Mouse (Mus musculus) hindbrain, embryonic 16.5 days (tissue): ENCODE measurements around the gene Ankk1. TPM values are rescaled to one million over a fixed set of nuclear protein-coding genes. Genes with fewer than 3 reads are reported as not detected.

Experiments used
- ATAC-seq: fragments of 200-750 bp; cut with Nextera tagmentation; 2 replicates; pipeline ENCODE4 v1.8.0; 2017; ENCODE audit warnings: moderate TSS enrichment, moderate library complexity
- H3K27ac ChIP-seq: fragments of 300-500 bp; sonication (generic); 2 replicates; pipeline ENCODE4 v1.5.1; 2014; ENCODE audit warnings: low read depth, mild to moderate bottlenecking, control low read depth, low read length, moderate library complexity
- H3K27me3 ChIP-seq: fragments of 300-500 bp; sonication (generic); replicated peaks from 2 replicates; pipeline ENCODE4 v1.6.1; 2014; ENCODE audit warnings: low read length; ENCODE audit not compliant: control insufficient read depth, insufficient read depth
- H3K36me3 ChIP-seq: fragments of 300-500 bp; sonication (generic); 2 replicates; pipeline ENCODE4 v1.6.1; 2014; ENCODE audit warnings: mild to moderate bottlenecking, low read length, moderate library complexity, mixed read lengths; ENCODE audit not compliant: control insufficient read depth, insufficient read depth
- H3K4me1 ChIP-seq: fragments of 300-500 bp; sonication (generic); 2 replicates; pipeline ENCODE4 v1.6.1; 2014; ENCODE audit warnings: low read depth, low read length; ENCODE audit not compliant: control insufficient read depth, insufficient read depth
- H3K4me2 ChIP-seq: fragments of 300-500 bp; sonication (generic); 2 replicates; pipeline ENCODE4 v1.6.1; 2014; ENCODE audit warnings: mild to moderate bottlenecking, low read length, control low read depth, moderate library complexity
- H3K4me3 ChIP-seq: fragments of 300-500 bp; sonication (generic); 2 replicates; pipeline ENCODE4 v1.5.1; 2014; ENCODE audit warnings: mild to moderate bottlenecking, low read length, control low read depth, moderate library complexity
- H3K9ac ChIP-seq: fragments of 300-500 bp; sonication (generic); 2 replicates; pipeline ENCODE4 v1.6.1; 2014; ENCODE audit warnings: low read depth, mild to moderate bottlenecking, control low read depth, low read length, moderate library complexity
- H3K9me3 ChIP-seq: fragments of 300-500 bp; sonication (generic); 2 replicates; pipeline ENCODE4 v1.6.1; 2014; ENCODE audit warnings: mild to moderate bottlenecking, low read length, moderate library complexity; ENCODE audit not compliant: control insufficient read depth
- WGBS: fragments of 180-500 bp; shearing (Covaris S2); extraction: QIAGEN DNeasy Blood & Tissue Kit; methylation state at CpG from one replicate; pipeline ENCODE4 v1.1.7; 2014; 5-methylcytosine and 5-hydroxymethylcytosine counted together
- polyA plus RNA-seq: library from polyadenylated mRNA; unstranded; fragments of >200 nt; fragmentation: Nextera tagmentation; extraction: Ambion mirVana; gene quantifications from 2 replicates; pipeline ENCODE4 v1.2.1, GENCODE M21; 2015

Ankk1 gene
- not detected in 2 replicates for polyA plus RNA-seq

- no peaks in the 10 kb centered on the region for H3K27me3 ChIP-seq
- no peak within 1 kb of the TSS for H3K27ac ChIP-seq
- ATAC-seq = no peak
- H3K9me3 ChIP-seq = no peaks in the 10 kb centered on the region
- H3K4me2 ChIP-seq = no peak within 1 kb of the TSS
- H3K9ac ChIP-seq = no peak within 1 kb of the TSS
- H3K4me3 ChIP-seq = no peak within 1 kb of the TSS
- H3K4me1 ChIP-seq = no peaks in the 10 kb centered on the region; the same call in 1 of the 2 replicates
- 81% methylated on average over 7 of the region's 7 CpGs for WGBS
- no peaks in the 10 kb centered on the region for H3K36me3 ChIP-seq
These were observed at the start of gene Ankk1 for GRCm38 (mm10) chr9:49426921-49427320. Gene Ankk1, minus strand, starts transcription at chr9:49427021.

- H3K36me3 ChIP-seq = no peaks in the 10 kb centered on the region
- ATAC-seq = no peak
- H3K9me3 ChIP-seq = no peaks in the 10 kb centered on the region
- no peak overlapping the region for H3K4me2 ChIP-seq
- 72% methylated on average over 11 of the region's 11 CpGs for WGBS
- H3K27me3 ChIP-seq = no peaks in the 10 kb centered on the region
- H3K27ac ChIP-seq = no peak overlapping the region
- H3K4me1 ChIP-seq = no peaks in the 10 kb centered on the region
- no peak overlapping the region for H3K4me3 ChIP-seq
- no peak overlapping the region for H3K9ac ChIP-seq
These were observed 45.3 kb upstream of the Ankk1 start for GRCm38 (mm10) chr9:49472126-49472525.

GRCm38 (mm10) chr9:49470946-49471345 is 44.1 kb upstream of the Ankk1 start:
- Histone ChIP-seq H3K4me1 (no peaks in the 10 kb centered on the region), H3K4me2 (no peak overlapping the region), H3K9ac (no peak overlapping the region), H3K27ac (no peak overlapping the region), H3K4me3 (no peak overlapping the region), H3K27me3 (no peaks in the 10 kb centered on the region), H3K36me3 (no peaks in the 10 kb centered on the region), H3K9me3 (no peaks in the 10 kb centered on the region)
- WGBS = 57% methylated on average over 6 of the region's 6 CpGs
- no peak for ATAC-seq

GRCm38 (mm10) chr9:49470006-49470405 is 43.2 kb upstream of the Ankk1 start:
- Histone ChIP-seq H3K27ac (no peak overlapping the region), H3K9ac (no peak overlapping the region), H3K9me3 (no peaks in the 10 kb centered on the region), H3K4me2 (no peak overlapping the region), H3K36me3 (no peaks in the 10 kb centered on the region), H3K27me3 (no peaks in the 10 kb centered on the region), H3K4me1 (no peaks in the 10 kb centered on the region), H3K4me3 (no peak overlapping the region)
- WGBS = 93% methylated on average over 19 of the region's 19 CpGs
- no peak for ATAC-seq

GRCm38 (mm10) chr9:49456136-49456535 is 29.3 kb upstream of the Ankk1 start:
- Histone ChIP-seq H3K27me3 (no peaks in the 10 kb centered on the region), H3K4me1 (no peaks in the 10 kb centered on the region), H3K9ac (no peak overlapping the region), H3K9me3 (no peaks in the 10 kb centered on the region), H3K4me2 (no peak overlapping the region), H3K4me3 (no peak overlapping the region), H3K36me3 (no peaks in the 10 kb centered on the region), H3K27ac (no peak overlapping the region)
- WGBS = 90% methylated on average over 3 of the region's 3 CpGs
- ATAC-seq = no peak

- no peaks in the 10 kb centered on the region for H3K36me3 ChIP-seq
- no peak overlapping the region for H3K4me3 ChIP-seq
- ATAC-seq = no peak
- H3K9ac ChIP-seq = no peak overlapping the region
- no peaks in the 10 kb centered on the region for H3K4me1 ChIP-seq
- no peak overlapping the region for H3K4me2 ChIP-seq
- no peaks in the 10 kb centered on the region for H3K27me3 ChIP-seq
- no peaks in the 10 kb centered on the region for H3K9me3 ChIP-seq
- WGBS = 100% methylated on average over 1 of the region's 1 CpGs
- H3K27ac ChIP-seq = no peak overlapping the region
These were observed 25.6 kb upstream of the Ankk1 start for GRCm38 (mm10) chr9:49452396-49452795.

- no peak for ATAC-seq
- no peaks in the 10 kb centered on the region for H3K4me1 ChIP-seq
- no peaks in the 10 kb centered on the region for H3K36me3 ChIP-seq
- WGBS = 85% methylated on average over 3 of the region's 3 CpGs
- no peak overlapping the region for H3K9ac ChIP-seq
- no peaks in the 10 kb centered on the region for H3K27me3 ChIP-seq
- H3K27ac ChIP-seq = no peak overlapping the region
- H3K4me3 ChIP-seq = no peak overlapping the region
- no peak overlapping the region for H3K4me2 ChIP-seq
- H3K9me3 ChIP-seq = no peaks in the 10 kb centered on the region
These were observed 23.7 kb upstream of the Ankk1 start for GRCm38 (mm10) chr9:49450491-49450890.

- no peak overlapping the region for H3K4me3 ChIP-seq
- H3K27me3 ChIP-seq = no peaks in the 10 kb centered on the region
- 70% methylated on average over 3 of the region's 3 CpGs for WGBS
- ATAC-seq = no peak
- no peak overlapping the region for H3K9ac ChIP-seq
- no peaks in the 10 kb centered on the region for H3K4me1 ChIP-seq
- no peaks in the 10 kb centered on the region for H3K36me3 ChIP-seq
- no peak overlapping the region for H3K27ac ChIP-seq
- H3K4me2 ChIP-seq = no peak overlapping the region
- no peaks in the 10 kb centered on the region for H3K9me3 ChIP-seq
These were observed 15.8 kb upstream of the Ankk1 start for GRCm38 (mm10) chr9:49442621-49443020.

- 73% methylated on average over 5 of the region's 5 CpGs for WGBS
- Histone ChIP-seq H3K9me3 (no peaks in the 10 kb centered on the region), H3K4me2 (no peak overlapping the region), H3K4me1 (no peaks in the 10 kb centered on the region; the same call in 1 of the 2 replicates), H3K9ac (no peak overlapping the region), H3K36me3 (no peaks in the 10 kb centered on the region), H3K4me3 (no peak overlapping the region), H3K27me3 (no peaks in the 10 kb centered on the region), H3K27ac (no peak overlapping the region)
- no peak for ATAC-seq
These were observed 657 bp upstream of the Ankk1 start for GRCm38 (mm10) chr9:49427478-49427877.

GRCm38 (mm10) chr9:49425585-49425984 is 1.2 kb downstream of the Ankk1 start:
- Histone ChIP-seq H3K4me3 (no peak overlapping the region), H3K36me3 (no peaks in the 10 kb centered on the region), H3K9ac (no peak overlapping the region), H3K4me1 (no peaks in the 10 kb centered on the region; the same call in 1 of the 2 replicates), H3K27me3 (no peaks in the 10 kb centered on the region), H3K4me2 (no peak overlapping the region), H3K9me3 (no peaks in the 10 kb centered on the region), H3K27ac (no peak overlapping the region)
- WGBS = 47% methylated on average over 1 of the region's 1 CpGs
- no peak for ATAC-seq
